Mouse (Mus musculus): ENCODE measurements at regions not wholly inside any gene's neighbourhood (a gene's known extent, or its start where the extent isn't known, plus 50 kb on each side); places are given as distances from the start of the nearest gene placed in this dataset.

GRCm38 (mm10) chr11:30372924-30373323 lies 98.7 kb downstream of the 4930505A04Rik start:
- ATAC-seq, result peak; percentile 78
- H3K9ac ChIP-seq, result no peak overlapping the region
- no peak for TF ChIP-seq CTCF (IDR thresholded peaks at IDR 0.05; ENCODE audit: low read depth)

GRCm38 (mm10) chr11:30371963-30372362 lies 99.7 kb downstream of the 4930505A04Rik start:
- H3K4me2 ChIP-seq (ENCODE audit: low read depth), result no peak overlapping the region
- 48% methylated on average over 1 of the region's 1 CpGs for WGBS
- H3K27ac ChIP-seq (ENCODE audit: low read depth, low read length), result peak overlapping the region; percentile 57; the same call in 1 of the 2 replicates
- H3K36me3 ChIP-seq (ENCODE audit: insufficient read depth), result no peaks in the 10 kb centered on the region
- H3K4me1 ChIP-seq (ENCODE audit: insufficient read depth), result peaks cover 9% of the 10 kb centered on the region
- H3K9me3 ChIP-seq (ENCODE audit: low read length), result no peaks in the 10 kb centered on the region
- ATAC-seq (peak; percentile 72), DNase-seq (peak; percentile 44)
- no peak for TF ChIP-seq CTCF (IDR thresholded peaks at IDR 0.05; ENCODE audit: low read depth)
- H3K4me3 ChIP-seq (ENCODE audit: low read depth, low read length), result no peak overlapping the region
- no peaks in the 10 kb centered on the region for H3K27me3 ChIP-seq (ENCODE audit: insufficient read depth, low read length)
- no peak overlapping the region for H3K9ac ChIP-seq

More at GRCm38 (mm10) chr11:30372924-30373323, 98.7 kb downstream of the 4930505A04Rik start:
- H3K4me3 ChIP-seq (ENCODE audit: low read depth, low read length), result no peak overlapping the region
- DNase-seq, result no peak
- peaks cover 9% of the 10 kb centered on the region for H3K4me1 ChIP-seq (ENCODE audit: insufficient read depth)
- H3K27ac ChIP-seq (ENCODE audit: low read depth, low read length), result peak overlapping the region; percentile 57; the same call in 1 of the 2 replicates
- no peaks in the 10 kb centered on the region for H3K36me3 ChIP-seq (ENCODE audit: insufficient read depth)
- H3K27me3 ChIP-seq (ENCODE audit: insufficient read depth, low read length), result no peaks in the 10 kb centered on the region
- no peaks in the 10 kb centered on the region for H3K9me3 ChIP-seq (ENCODE audit: low read length)
- no peak overlapping the region for H3K4me2 ChIP-seq (ENCODE audit: low read depth)

DNA sequence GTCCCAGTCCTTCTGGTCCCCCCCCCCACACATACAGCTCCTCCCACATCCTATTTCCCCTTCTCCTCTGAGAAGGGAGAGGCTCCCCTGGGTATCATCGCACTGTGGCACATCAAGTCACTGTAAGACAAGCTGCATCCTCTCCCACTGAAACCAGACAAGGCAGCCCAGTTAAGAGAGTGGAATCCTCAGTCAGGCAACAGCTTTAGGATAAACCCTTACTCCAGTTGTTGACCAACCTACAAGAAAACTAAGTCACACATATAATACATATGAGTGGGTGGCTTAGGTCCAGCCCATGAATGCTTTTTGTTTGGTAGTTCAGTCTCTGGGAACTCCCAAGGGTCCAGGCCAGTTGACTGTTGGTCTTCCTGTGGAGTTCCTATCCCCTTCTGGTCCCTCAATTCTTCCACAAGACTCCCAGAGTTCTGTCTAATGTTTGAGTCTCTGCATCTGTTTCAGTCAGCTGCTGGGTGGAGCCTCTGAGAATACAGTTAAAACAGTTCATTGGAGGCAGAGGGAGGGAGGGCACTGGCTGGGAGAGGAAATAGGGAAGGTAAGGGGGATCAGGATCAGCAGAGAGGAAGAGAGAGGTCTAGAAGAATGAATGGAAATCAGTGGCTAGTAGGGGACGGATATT lies 101.7 kb upstream of the Sptbn1 start:
- H3K9ac ChIP-seq, result no peak overlapping the region
- TF ChIP-seq CTCF (IDR thresholded peaks at IDR 0.05; ENCODE audit: low read depth), result no peak
- 92% methylated on average over 2 of the region's 2 CpGs for WGBS
- DNase-seq (no peak), ATAC-seq (no peak)
- H3K27ac ChIP-seq (ENCODE audit: low read depth, low read length), result no peak overlapping the region
- no peak overlapping the region for H3K4me3 ChIP-seq (ENCODE audit: low read depth, low read length)
- peaks cover 9% of the 10 kb centered on the region for H3K4me1 ChIP-seq (ENCODE audit: insufficient read depth)
- no peaks in the 10 kb centered on the region for H3K27me3 ChIP-seq (ENCODE audit: insufficient read depth, low read length)
- no peaks in the 10 kb centered on the region for H3K36me3 ChIP-seq (ENCODE audit: insufficient read depth)
- H3K4me2 ChIP-seq (ENCODE audit: low read depth), result no peak overlapping the region
- H3K9me3 ChIP-seq (ENCODE audit: low read length), result no peaks in the 10 kb centered on the region

DNA sequence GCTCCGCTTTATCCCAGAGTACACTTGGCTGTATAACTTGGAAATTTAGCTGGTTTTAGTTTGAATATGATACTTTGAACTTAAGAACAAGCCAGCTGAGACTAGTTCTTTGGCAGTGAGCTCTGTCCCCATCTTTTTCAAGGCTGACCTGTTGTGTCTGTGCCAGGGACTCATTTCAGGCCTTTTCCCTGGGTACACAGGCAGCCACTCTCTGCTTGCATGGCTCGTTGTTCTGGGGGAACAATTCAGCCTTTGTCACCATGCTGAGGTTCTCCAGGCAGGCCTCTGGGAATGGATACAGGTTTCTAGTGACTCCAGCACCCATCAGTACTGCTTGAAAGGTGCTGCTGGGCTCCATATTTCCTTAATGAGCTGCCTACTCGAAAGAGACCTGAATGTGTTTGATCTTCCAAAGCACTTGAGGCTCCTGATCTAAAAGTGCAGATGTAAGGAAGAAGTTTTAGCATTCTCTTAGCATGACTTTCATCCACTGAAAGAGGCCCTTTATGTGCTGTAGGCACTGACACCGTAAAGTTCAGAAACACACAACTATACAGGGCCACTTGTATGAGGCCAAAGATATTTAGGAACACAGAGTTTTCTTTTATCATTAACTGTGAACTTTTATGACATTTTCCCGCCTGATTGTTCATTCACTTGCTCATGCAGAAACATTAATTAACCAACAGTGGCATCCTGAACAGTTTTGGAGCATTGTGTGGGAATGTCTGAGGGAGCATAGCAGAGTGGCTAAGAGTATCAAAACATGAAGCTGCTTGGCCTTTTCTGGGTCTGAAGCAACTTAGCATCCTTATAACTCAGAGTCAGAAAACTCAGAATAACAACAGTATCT lies 99.6 kb upstream of the Sptbn1 start:
- peak; percentile 32 for DNase-seq
- no peak overlapping the region for H3K9ac ChIP-seq
- WGBS, result 31% methylated on average over 5 of the region's 5 CpGs

DNA sequence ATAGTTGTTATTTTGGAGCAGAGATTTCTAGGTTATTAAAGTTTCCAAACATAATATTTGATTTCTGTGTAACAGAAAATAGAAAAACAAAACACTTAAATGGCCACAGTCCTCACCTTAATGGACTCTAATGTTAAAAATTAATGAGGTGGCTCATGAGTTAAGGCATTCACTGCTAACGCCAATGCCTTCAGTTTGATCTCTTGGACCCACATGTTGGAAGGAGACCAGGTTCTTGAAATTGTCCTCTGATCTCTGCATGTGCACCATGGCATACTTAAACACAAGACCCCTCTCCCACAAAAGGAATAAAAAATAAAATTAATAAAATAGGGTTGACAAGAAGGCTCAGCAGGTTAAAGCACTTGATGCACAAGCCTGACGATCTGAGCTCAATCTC lies 98.5 kb upstream of the Sptbn1 start:
- no peak overlapping the region for H3K9ac ChIP-seq
- ATAC-seq (no peak), DNase-seq (no peak)
- H3K27ac ChIP-seq (ENCODE audit: low read depth, low read length), result no peak overlapping the region
- WGBS, result 67% methylated on average over 2 of the region's 2 CpGs
- no peak for TF ChIP-seq CTCF (IDR thresholded peaks at IDR 0.05; ENCODE audit: low read depth)
- no peaks in the 10 kb centered on the region for H3K27me3 ChIP-seq (ENCODE audit: insufficient read depth, low read length)
- no peaks in the 10 kb centered on the region for H3K9me3 ChIP-seq (ENCODE audit: low read length)
- H3K4me1 ChIP-seq (ENCODE audit: insufficient read depth), result no peaks in the 10 kb centered on the region
- H3K36me3 ChIP-seq (ENCODE audit: insufficient read depth), result no peaks in the 10 kb centered on the region
- no peak overlapping the region for H3K4me3 ChIP-seq (ENCODE audit: low read depth, low read length)
- H3K4me2 ChIP-seq (ENCODE audit: low read depth), result no peak overlapping the region

More for the DNA sequence above, 99.6 kb upstream of the Sptbn1 start:
- Histone ChIP-seq H3K4me2 (ENCODE audit: low read depth) (no peak overlapping the region), H3K9me3 (ENCODE audit: low read length) (no peaks in the 10 kb centered on the region), H3K4me1 (ENCODE audit: insufficient read depth) (peaks cover 9% of the 10 kb centered on the region), H3K36me3 (ENCODE audit: insufficient read depth) (no peaks in the 10 kb centered on the region), H3K27ac (ENCODE audit: low read depth, low read length) (no peak overlapping the region), H3K27me3 (ENCODE audit: insufficient read depth, low read length) (no peaks in the 10 kb centered on the region), H3K4me3 (ENCODE audit: low read depth, low read length) (no peak overlapping the region)
- ATAC-seq, result peak; percentile 61
- no peak for TF ChIP-seq CTCF (IDR thresholded peaks at IDR 0.05; ENCODE audit: low read depth)

GRCm38 (mm10) chr11:30364993-30365392 lies 97.0 kb upstream of the Sptbn1 start:
- no peak overlapping the region for H3K27ac ChIP-seq (ENCODE audit: low read depth, low read length)
- 78% methylated on average over 3 of the region's 3 CpGs for WGBS

GRCm38 (mm10) chr11:30364591-30364990 lies 96.6 kb upstream of the Sptbn1 start:
- Histone ChIP-seq H3K9me3 (ENCODE audit: low read length) (no peaks in the 10 kb centered on the region), H3K27ac (ENCODE audit: low read depth, low read length) (no peak overlapping the region), H3K4me2 (ENCODE audit: low read depth) (no peak overlapping the region), H3K27me3 (ENCODE audit: insufficient read depth, low read length) (no peaks in the 10 kb centered on the region), H3K36me3 (ENCODE audit: insufficient read depth) (no peaks in the 10 kb centered on the region), H3K4me3 (ENCODE audit: low read depth, low read length) (no peak overlapping the region), H3K4me1 (ENCODE audit: insufficient read depth) (no peaks in the 10 kb centered on the region), H3K9ac (no peak overlapping the region)
- no peak for DNase-seq
- no peak for ATAC-seq
- TF ChIP-seq CTCF (IDR thresholded peaks at IDR 0.05; ENCODE audit: low read depth), result no peak
- WGBS, result 68% methylated on average over 2 of the region's 2 CpGs

More at GRCm38 (mm10) chr11:30364993-30365392, 97.0 kb upstream of the Sptbn1 start:
- DNase-seq, result no peak
- no peak overlapping the region for H3K9ac ChIP-seq
- H3K9me3 ChIP-seq (ENCODE audit: low read length), result no peaks in the 10 kb centered on the region
- ATAC-seq, result no peak
- no peak overlapping the region for H3K4me2 ChIP-seq (ENCODE audit: low read depth)
- no peaks in the 10 kb centered on the region for H3K4me1 ChIP-seq (ENCODE audit: insufficient read depth)
- H3K36me3 ChIP-seq (ENCODE audit: insufficient read depth), result no peaks in the 10 kb centered on the region
- no peaks in the 10 kb centered on the region for H3K27me3 ChIP-seq (ENCODE audit: insufficient read depth, low read length)
- no peak for TF ChIP-seq CTCF (IDR thresholded peaks at IDR 0.05; ENCODE audit: low read depth)
- no peak overlapping the region for H3K4me3 ChIP-seq (ENCODE audit: low read depth, low read length)
